Mouse (Mus musculus) spleen, adult 18-20 months (tissue): ENCODE measurements around the gene Ackr2.

Source experiments
- DNase-seq, 2 experiments: peaks; one replicate each; pipeline ENCODE4 v3.0.0; 2022; ENCODE audit warnings: mixed read lengths in 2 of 2

Ackr2 gene

DNA sequence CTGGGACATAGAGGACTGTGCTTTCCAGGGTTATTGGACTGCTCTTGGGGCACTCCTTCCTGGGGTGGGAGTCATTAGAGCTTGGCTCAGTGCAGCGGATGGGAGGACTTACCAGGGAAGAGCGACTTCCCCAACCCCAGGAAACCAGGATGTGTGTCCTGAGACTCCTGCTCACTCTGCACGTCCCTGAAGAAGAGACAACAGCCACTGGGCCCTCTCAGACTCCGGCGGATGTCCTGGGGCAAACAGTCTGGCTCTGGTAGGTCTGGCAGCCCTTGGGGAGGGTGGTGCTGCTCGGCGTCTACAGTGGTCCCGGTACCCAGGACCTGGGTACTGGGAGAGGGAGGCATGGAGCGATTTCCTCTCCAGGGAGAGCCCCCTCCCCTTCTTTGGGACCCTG lies at the start of gene Ackr2:
TSS of gene Ackr2 (plus strand) at position 111 of the 400 bp plus-strand sequence.
- no peak for DNase-seq

DNA sequence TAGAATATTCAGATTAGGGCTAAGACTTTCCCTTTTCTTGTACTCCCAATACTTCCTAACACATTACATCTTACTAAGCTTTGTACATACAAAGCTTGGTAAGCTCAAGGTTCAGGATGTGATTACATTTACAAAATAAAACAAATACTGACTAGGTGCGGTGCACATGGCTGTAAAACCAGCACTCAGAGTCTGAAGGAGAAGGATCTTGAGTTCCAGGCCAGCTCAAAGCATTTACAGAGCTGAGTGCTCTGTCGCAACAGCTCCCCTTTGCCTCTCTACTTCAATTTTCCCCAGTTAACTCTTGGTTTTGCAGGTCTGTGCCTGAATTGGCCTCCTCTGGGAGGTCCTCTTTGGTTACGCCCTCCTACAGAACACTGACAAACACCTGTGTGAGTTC lies 43.9 kb upstream of the Ackr2 start:
- no peak for DNase-seq

DNA sequence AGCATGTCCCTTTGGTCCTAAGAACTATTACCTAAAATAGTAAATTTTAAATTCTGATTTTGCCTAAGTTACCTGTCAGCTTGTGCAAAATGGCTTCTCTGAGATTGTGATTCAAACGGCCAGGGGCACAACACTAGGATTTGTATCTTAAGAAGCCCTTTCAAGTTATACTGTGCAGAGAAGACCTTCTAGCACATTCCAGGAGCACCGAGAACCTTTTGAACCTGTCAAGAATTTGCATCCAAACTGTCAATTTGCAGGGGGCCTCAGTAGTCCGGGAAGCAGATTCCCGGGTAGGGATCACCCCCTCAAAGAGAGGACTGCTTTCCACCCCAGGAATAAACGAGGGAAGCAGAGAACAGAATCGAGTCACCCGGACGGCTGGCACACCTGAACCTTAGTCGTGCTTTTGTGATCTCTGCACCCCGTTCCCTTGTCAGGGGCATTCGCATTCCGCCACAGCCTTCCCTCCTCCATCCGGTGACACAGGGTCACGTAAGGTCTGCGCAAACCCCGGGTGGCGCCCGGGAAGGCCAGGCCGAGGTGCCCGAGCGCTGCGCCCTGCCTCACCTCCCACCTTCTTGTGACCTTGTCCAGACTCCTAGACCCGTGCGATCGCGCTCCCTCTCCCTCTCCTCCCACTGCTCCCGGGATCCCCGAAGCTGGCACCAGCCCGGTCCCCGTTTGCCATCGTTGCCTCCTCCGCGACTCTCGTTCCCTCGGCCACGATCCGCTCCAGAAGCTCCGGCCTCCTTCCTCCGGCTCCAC lies 41.3 kb upstream of the Ackr2 start:
- no peak for DNase-seq

DNA sequence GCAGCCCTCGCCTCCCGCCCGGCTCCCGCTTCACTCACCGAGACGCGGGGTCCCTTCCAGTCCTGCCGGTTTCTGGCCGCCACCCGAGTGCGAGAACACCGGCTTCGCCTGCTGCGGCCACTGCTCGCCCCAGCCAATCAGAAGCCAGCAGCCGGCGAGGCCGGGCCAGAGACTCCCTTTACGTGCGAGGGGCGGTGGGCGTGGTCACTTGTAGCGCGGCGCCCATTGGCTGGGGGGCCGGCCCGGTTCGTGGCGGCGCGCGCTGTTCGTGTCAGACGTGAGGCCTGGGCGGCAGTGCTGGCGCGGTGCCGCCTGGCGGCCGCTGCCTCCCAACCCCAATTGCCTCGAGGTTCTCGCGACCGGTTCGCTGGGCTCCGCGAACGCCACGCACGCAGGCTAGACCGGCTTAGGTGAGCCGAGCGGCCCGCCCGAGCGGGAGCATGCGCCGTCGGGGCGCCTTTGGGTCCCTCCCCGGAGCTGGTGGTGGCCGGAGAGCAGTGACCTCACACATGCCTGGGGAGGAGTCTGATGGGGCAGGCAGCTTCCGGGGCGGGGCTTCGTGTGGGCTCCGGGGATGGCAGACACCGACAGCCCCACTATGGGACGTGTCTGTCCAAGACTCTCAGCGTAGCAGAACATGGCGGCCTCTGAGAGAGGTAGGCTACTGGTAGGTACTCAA lies 40.5 kb upstream of the Ackr2 start:
- DNase-seq: peak; percentile 96 to 98

DNA sequence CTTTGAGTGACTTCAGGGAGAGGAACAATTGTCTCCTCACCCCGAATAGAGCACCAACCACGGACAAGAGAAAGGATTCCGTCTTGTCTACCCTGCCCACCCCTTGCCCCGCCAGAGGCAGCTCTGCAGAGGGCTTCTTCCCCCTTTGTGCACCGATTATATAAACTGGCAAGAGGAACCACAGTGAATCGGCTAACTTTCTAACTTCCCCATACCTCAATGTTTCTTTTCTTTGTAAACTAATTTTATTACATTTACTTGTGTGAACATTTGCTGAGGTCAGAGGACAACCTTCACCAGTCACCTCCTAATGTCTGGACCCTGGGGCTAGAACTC lies 40.0 kb upstream of the Ackr2 start, which contains the start of gene Higd1a:
TSS of gene Higd1a (minus strand) at position 210 of the 336 bp plus-strand sequence.
- DNase-seq: no peak

DNA sequence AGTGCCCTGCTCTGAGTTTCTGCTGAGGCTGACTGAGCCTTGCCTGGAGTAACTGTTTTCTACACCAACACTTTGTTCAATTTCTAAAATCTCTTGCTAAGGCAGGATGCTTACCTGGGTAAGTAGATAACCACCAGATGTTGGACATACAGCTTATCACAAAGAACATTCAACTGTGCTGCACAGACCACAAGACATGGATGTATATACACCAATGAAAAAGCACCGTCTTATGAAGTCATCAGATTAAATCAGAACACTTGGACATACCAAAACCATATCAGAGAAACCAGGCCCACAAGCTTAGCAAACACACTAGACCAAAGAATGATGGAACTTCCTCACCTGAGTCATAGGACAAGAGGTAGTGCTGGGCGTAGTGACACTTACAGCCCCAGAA lies 38.8 kb upstream of the Ackr2 start:
- no peak for DNase-seq

DNA sequence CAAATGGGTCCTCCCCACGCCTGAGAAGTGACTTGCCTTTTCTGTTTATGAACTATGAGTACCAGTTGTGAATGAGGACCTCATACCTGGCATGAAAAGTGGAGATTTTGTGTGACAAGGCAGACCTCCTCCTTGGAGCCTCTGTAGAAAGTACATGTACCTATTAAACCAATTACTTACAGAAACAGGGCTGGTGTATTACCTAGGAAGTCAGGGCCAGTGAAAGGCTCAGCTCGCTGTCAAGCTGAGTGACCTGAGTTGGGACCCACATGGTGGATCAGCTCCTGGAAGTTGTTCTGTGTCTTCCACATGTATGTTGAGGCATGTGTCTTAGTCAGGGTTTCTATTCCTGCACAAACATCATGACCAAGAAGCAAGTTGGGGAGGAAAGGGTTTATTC lies 37.2 kb upstream of the Ackr2 start:
- no peak for DNase-seq

DNA sequence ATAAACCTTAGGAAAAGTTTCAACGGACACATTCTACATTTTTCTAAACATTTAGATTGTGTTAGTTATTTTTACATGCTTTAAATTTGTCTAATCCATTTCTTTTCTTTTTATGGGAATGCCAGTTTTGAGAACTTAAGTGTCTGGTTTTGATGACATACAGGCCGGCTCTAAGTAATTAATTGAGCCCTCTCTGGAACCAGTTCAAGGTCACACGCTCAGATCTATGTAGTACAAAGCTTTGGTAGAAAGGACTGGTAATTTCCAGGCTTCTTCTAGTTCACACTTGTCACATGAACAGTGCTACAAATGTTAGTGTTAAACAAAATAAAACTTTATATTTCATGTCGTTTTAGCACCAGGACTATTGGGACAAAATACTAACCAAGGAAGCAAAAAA lies 33.3 kb upstream of the Ackr2 start:
- DNase-seq: no peak

DNA sequence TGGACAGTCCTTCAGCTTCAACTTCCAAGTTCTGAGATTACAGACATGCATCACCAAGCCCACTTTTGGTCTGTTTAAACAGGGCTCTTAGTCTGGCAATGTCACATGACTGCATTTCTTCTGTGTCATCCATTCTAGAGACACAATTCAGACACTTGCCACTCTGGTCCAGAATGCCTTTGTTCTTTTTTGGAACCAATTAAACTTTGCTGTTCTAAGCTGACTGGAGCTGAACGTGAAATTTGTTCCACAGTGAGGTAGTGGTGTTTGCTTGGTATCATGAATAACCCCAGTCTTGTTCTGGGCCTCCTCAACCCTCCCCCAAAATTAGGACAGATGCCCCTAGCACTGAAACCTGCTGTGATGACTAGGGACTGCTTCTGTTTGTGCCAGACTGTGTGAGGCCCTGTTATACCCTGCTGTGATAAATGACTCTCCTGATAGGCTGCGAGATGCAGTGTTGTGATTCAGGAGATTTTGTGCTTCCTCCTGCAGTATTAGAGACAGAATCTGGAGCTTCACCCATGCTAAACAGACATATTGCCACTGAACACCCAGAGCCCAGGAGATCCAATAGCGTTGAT lies 32.6 kb upstream of the Ackr2 start:
- no peak for DNase-seq

DNA sequence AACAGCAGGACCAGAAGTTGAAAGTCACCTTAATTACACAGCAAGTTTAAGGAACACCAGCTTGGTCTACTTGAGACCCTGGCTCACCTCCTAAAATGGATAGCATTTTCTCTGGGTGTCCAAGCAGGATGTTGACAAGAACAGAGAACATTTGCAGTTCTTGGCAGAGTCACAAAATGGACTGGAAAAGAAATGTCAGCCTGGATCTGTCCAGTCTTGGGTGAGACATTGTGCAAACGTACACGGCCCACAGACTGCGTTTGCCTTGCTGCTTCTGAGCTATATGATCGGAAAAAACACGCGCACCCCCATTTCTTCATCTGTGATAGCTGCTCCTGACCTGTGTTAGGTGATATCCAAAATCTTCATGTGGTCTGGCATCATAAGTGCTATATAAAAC lies 30.5 kb upstream of the Ackr2 start:
- DNase-seq: no peak

DNA sequence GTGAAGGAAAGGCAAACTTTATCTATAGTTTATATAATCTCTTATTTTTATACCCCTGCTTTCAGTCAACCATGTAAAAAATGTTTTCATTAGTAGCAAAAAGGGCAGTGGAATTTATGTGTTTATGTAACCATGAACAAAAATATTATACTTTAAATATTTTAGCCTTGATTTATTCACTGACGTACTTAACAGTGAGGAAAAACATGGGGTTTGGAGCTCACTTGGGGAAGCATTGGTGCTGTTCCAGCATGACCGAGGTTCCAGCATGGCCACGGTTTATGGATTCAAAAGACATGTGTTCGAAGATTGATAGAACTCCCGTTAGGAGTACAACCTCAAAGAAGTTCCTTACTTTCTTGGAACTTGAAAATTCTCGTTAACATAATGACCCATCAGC lies 29.9 kb upstream of the Ackr2 start:
- no peak for DNase-seq

DNA sequence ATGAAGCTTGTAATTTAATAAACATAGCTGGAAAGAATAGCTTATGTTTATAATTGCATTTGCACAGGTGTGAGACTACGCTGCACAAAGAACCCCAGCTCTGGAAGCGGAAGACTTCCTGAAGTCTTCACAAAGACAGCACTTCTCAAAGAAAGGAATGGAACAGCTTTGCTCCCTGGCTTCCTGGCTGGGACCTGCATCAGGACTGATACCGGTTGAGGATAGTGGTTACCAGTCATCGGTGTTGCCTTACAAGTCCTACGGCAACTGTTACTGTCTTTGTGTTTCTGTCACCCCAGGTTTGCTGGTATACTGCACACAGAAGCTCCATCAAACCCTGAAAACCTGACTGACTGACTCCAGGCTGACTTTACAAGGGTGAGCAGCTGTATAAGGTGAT lies 28.7 kb upstream of the Ackr2 start:
- no peak for DNase-seq

DNA sequence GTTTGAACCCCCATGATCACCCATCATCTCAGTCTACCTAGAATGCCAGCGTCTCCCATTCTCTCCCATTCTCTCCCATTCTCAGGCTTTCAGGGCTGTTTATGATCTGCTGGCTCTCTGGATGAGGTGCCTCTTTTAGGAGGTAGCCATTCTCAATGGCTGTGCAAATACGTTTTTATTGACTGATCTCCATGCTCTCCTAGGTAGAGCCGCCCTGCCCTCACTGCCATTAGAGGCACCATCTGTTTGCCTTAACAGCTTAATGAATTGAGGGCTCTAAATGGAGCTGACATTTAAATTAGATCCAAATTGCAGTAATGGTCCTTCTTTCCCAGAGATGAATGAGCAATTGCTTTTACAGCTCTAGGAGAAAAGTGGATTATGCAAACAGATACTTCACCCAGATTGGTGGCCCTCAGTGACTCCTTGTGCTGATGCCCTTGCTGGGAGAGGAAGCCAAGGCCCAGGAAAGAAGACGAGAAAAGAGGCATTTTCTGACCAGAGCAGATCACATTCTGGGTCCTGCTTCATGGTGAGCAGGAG lies 28.1 kb upstream of the Ackr2 start:
- DNase-seq: no peak

DNA sequence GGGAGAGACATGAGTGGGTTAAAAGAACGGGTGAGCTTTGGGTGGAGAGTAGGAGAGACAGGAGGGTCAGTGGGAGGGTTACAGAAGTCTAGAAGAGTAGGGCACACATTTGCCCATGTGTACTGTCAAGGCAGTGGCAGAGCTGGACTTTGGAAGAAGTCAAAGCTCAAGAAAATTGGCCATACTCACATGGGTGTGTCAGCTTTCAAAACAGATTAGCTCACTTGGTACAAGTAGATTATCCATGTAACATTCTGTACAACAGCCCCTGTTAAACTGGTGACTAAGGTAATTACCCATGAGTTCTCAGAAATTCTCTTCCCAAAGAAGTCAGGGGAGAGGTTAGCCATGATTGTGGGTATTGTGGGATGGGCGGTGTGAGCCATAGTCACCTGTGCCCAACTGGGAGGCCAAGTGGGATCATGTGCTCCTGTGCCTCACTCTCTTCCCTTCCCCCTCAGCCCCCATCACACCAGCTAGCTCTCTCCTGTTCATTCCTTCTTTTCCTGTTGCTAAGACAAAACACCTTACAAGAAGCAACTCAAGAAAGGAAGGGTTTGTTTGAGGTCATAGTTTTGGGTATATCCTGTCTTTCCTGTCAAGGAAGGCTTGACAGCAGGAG lies 26.0 kb upstream of the Ackr2 start:
- no peak for DNase-seq

DNA sequence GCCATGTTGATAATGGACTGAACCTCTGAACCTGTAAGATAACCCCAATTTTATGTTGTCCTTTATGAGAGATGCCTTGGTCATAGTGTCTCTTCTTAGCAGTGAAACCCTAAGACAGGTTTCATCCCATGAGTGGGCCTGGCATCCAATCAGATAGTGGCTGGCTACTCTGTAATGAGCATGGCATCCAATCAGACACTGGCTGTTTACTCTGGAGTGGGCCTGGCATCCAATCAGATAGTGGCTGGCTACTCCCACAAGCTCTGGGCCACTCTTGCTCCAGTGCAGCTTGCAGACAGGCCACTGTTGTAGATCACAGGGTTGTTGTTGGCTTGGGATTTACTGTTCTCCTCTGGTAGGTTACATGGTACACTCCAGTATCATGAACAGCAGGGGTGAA lies 24.6 kb upstream of the Ackr2 start:
- DNase-seq: no peak

DNA sequence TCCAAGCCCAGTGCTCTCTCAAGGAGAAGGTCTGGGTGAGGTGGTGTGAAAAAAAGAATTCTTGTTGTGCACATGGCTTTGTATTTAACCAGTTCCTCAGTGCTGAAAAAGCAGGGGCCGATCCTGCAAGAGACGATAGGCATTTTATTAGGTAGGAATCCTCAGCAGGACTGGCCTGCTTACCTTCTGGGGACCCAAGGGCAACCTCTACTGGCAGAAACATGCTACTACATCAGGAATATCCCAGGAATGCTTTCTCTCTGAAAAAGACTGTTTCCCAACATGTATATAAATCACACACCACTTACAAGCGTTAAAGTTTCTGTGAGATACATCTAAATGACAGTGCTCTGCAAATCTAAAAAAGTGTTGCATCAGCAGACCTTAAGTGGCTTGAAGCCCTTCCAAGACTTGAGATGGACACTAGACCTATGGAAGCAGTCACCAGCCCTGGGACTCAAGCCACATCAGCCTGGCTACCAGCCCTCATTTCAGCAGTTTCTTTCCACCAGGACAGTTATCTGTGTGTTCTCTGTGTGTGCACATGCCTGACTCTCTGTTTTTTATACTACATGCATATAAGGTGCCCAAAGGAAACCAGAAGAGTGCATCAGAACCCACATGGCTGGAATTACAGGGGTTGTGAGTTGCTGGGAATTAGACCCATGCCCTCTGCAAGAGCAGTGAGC lies 21.0 kb upstream of the Ackr2 start:
- DNase-seq: no peak

DNA sequence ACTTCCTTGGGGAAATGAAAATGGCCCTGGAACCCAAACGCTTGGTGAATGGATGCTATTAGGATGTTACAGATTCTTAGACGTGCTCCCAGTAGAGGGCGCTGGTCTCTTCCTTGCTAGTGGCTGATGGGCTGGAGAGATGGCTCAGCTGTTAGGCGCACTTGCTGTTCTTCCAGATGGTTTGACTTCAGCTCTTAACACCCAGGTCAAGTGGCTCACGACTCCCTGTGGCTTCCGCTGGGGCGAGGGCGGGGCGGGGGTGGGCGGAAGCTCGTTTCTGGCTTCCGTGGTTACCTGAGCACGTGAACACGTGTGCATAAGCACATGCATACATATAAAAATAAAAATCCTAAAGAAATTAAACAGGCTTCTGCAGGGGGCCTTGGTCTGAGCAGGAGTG lies 17.3 kb upstream of the Ackr2 start:
- DNase-seq: peak; percentile 61 to 78

DNA sequence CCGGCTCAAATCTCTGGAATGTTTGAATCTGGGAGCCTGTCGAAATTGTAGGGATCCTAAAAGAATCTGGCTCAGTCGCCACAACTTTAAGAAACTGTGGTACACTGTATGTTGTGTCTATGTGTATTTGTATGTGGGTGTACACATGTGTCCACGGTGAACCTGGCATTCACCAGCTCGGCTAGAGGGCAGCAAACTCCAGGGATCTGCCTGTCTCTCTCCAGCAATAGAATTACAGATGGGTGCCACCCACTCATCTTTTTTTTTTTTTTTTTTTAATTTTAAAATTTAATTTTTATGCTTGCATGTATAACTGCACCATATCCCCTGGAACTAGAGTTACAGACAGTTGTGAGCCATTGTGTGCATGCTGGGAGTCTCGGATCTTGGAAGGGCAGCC lies 16.9 kb upstream of the Ackr2 start:
- DNase-seq: peak in 1 of 2 experiments; percentile 41

DNA sequence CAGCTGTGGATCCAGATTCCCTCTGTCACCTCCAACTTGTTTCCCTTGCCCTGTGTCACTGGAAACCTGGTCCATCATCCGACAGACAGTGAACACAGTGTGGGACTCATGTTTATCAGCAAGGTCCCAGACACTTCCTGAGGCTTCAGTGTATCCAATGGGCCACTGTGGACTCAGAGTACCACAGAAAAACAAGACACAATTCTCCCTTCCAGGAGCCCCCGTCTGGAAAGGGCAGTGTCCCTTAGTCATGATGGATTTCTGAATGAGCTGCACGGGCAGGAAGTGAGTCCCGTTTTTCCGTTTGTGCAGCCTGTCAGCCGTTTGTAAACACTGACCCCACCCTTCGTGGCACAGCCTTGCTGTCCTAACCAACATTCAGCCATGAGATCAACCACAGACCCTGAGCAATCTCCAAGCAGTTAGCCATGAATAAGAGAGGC lies 16.1 kb upstream of the Ackr2 start:
- DNase-seq: no peak

DNA sequence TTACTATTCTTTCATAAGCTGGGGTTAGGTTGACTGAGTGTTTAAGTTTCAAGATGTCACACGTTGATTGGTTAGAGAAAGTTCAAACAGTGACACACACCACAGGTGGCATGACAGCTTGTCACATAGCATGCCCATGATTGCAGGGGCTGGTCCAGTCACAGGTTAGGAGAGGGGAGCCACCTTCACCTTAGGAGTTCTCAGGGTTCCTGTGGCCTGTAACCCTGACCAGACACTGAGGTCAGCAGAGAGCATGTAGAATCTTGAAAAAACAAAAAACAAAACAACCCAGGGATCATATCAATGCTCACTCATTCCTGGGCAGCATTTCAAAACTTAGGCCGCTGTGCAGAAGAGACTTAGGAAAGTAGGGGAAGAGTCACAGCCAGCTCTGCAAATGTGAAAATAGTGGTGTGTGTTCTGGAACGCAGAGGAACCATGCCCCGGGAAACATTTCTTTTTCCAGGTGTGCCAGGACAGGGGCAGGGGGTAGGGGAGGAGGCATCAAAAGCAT lies 8.2 kb upstream of the Ackr2 start:
- DNase-seq: no peak

DNA sequence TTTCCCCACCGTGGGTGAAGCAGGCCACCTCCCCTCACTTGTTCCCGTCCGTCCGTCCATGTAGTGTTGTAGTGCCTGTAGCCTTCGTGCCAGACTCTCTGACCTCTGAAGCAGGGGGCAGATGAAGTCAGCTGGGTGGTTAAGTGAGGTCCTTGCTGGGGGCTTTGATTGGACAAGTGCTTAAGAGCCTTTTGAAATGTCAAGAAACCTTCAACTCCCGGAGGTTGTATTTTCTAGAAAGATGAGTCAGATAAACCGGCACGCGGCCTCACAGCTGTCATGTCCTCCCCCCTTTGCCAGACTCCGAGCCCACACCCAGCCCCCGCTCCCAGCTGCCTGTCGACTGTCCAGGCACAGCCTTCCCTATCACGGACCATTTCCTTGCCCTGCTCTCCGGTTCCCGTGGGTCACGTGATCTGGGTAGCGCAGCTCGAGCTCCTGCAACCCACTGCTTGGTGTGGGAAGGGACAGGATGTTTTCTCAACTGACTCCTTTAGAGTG lies 7.7 kb upstream of the Ackr2 start:
- no peak for DNase-seq

DNA sequence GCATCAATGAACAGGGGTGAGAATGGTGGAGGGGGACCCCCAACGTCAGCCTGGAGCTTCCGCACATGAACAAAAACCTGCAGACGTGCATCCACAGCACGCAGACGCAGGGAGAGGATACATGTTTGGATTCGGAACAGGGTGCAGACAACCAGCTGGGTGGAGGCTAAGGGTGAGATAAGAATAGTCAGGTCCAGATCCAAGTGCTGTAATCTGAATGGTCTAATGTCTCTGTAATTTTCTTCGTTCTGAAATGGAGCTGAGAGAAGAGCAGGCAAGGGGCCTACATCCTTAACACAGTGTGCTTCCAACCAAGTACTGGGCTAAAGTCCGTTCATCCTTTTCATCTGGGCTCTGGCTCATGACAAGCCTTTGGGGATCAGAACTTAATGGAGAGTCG lies 6.9 kb upstream of the Ackr2 start:
- DNase-seq: no peak
